Mouse (Mus musculus) heart, adult 18-20 months (tissue): Measurements from ENCODE around the gene Rangap1. TPM values are rescaled to one million over a fixed set of nuclear protein-coding genes. Genes with fewer than 3 reads are reported as not detected.

Experiments
- DNase-seq, 2 experiments: peaks; one replicate each; pipeline ENCODE4 v3.0.0; 2021 to 2022; ENCODE audit warnings: mixed read lengths in 1 of 2
- long read RNA-seq, 2 experiments: library from polyadenylated mRNA; stranded (forward); transcript quantifications; one replicate each; pipeline ENCODE4 v2.0.0; 2021
- total RNA-seq, 2 experiments: library from RNA; stranded (reverse); gene quantifications; 2 replicates each; pipeline ENCODE4 v1.2.3; 2021

The Rangap1 gene
- total RNA-seq, result 10 to 100 TPM; 29.4 to 30.4 TPM
- long read RNA-seq, experiment 1, transcript Rangap1-201 (16 exons, 3,033 nt), result major isoform, 25 of 35 reads
- long read RNA-seq, experiment 1, partial matches to known transcripts, result 3 of 35 reads
- long read RNA-seq, experiment 1, other reads (novel, unspliced or antisense), result 6 of 35 reads
- long read RNA-seq, experiment 2, transcript Rangap1-201 (16 exons, 3,033 nt), result major isoform, 15 of 19 reads
- long read RNA-seq, experiment 2, partial matches to known transcripts, result 2 of 19 reads
- long read RNA-seq, experiment 2, other reads (novel, unspliced or antisense), result 1 of 19 reads

DNA sequence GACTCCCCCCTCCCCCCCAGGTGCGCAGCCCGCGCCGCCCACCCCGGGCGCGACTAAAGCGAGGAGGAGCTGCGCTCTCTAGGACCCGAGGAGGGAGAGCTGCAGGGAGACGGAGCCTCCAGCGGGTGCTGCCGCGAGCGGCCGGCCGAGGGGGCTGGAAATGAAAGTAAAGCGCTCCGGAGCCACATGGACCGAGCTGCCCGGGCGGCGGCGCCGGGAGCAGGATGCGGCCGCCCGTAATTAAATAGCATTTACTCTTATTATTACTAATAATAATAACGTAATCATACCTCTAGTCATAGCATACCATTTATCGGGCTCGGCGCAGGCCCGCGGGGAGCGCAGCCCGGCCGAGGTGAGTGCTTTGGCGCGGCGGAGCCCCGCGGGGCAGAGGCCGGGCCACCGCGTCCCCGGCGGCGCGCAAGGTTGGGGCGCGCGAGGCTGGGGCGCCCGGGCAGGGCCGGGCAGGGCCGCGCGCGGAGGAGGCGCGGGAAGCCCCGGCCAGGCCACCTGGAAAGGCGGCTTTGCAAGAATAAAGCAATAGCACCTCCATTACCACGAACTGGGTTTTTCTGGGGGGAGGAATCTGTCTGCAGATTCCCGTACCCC lies at the start of gene Rangap1, which contains the start of gene Zc3h7b:
Gene Rangap1, minus strand, starts transcription at position 539 of the 609 bp plus-strand sequence.
Gene Zc3h7b, plus strand, starts transcription at position 66 of the 609 bp plus-strand sequence.
- DNase-seq, result peak; percentile 79 to 84

DNA sequence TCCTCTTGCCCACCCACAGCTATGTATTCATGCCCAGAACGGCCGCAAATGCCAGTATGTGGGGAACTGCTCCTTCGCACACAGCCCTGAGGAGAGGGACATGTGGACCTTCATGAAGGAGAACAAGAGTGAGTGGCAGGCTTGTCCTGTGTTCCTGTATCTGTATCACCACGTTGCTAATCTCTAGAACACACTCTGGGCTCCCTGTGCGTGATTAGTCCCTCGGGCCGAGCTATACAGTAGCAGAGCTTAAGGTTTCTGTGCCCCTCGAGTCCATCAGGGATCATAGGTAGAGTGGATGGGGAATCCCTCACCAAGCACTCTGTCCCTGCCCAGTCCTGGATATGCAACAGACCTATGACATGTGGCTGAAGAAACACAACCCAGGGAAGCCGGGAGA lies 47.1 kb upstream of the Rangap1 start:
- no peak for DNase-seq

DNA sequence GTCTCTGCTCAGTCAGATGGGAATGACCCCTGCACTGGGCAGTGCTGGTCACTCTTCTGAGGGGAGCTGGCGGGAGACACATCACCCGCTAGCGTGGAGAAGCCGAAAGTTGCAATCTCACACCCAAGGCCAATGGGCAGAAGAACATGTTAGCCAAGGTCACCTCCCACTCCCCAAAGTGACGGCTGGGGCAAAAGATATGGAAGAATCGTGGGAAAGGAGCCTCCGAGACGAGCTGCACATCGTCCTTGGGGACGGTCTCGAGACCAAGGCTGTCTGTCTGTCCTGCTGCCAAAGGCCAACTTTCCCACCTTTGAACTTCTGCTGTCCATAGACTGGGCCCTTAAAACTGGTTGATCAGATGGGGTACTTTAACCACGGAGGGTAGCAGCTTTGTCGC lies 42.2 kb upstream of the Rangap1 start:
- DNase-seq, result no peak

DNA sequence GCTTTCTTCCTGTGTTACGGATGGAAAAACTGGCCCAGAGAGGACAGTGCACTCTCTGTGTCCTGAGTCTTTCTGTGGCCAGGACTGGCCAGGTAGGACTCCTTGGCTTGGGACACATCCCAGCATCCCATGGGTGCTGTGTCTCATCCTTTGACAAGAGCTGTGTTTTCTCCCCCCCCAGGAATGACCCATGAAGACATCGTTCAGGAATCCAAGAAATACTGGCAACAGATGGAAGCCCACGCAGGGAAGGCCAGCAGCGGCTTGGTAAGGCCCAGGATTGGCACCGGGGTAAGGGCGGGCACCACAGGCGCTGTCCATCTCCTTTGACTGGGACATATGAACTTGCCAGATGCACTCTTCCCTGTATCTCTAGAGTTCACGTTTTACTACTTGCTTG lies 40.4 kb upstream of the Rangap1 start:
- no peak for DNase-seq

DNA sequence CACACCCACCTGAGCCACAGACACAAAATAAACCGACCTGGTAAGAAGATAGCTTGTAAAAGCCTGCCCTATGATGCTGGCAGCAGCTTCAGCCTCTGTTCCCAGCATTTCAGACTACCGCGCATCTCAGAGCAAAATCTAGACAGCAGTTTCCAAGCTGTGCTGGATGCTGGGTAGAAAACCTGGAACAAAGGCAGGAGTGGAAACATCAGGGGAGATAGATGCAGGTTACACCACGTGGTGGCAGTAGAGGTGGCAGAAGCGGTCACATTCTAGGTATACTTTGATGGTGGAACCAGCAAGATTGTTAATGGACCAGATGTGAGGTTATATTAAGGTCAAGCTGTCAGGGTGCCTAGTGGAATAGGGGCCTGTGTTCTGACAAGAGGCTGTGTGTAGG lies 39.4 kb upstream of the Rangap1 start:
- peak in 1 of 2 experiments; percentile 31 for DNase-seq

DNA sequence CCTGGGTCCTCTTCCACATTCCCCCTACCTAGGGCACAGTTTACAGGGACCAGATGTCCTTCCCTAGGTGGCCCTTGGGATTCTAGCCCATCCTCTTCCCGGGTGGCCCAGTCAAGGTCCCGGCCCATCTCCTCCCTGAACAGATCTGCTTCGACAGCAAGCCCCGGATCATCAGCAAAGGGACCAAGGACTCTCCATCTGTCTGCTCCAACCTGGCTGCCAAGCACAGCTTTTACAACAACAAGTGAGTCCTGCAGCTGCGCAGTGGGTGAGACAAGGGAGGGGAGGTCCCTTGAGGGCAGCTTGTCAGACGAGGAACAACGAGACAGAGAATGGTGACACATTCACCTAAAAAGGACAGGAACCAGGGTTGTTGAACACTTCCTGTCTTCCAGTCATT lies 36.5 kb upstream of the Rangap1 start:
- no peak for DNase-seq

DNA sequence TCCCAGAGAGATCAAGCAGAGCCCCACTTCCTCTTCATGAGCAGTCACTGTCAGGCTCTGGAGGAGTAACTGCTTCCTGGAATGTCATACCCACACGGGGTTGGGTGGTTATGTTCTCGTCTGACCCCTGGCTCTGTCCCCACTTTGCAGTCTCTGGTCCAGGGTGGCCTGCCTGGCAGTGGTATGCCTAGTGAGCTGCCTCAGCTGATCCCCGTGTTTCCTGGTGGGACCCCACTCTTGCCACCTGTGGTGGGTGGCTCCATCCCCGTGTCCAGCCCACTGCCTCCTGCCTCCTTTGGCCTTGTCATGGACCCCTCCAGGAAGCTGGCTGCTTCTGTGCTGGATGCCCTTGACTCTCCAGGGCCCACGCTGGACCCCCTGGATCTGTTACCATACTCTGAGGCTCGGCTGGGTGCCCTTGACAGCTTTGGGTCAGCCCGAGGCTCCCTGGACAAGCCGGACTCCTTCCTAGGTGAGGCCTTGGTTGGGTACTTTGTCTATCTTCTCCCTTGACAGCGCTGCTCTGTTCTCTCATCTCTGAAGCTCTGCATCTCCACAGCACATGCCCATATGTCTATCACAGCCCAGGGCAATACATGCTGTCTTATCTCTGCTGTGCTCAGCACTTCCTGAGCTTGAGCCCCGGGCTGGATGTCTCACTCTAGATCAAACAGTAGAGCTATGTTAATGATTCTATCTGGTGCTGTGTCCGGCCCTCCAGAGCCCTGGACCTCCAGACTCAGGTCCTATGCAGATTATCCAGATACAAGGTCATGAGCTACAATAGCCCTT lies 31.5 kb upstream of the Rangap1 start:
- no peak for DNase-seq

DNA sequence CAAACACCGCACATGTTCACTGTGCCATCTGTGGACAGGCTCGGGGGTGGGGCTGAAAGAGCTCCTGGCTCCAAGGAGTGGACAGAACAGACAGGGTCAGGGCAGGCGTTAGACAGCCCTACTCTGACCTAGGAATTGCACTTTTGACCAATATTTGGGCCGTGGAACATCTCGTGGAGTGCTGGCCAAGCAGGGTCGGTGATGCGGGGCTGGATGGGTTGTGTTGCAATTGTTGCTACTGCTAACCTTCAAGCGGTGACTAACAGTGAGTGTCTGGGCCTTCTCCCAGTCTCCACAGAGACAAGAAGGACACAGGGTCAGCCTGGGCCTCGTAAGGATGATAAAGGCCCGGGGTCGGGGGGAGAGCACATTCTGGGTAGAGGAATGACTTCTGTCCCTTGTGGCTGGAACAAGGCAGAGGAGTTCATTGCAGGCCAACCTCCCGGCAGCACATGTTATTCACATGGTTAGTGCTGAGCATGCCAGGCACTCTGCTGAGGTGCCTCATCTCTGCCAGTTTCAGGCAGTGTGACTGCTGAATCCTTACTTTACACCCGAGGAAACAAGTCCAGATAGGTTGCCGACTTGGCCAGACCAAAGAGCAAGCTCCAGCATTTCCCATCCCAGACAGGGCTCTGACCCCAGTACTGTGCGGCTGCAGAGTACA lies 29.3 kb upstream of the Rangap1 start:
- DNase-seq, result peak; percentile 75 to 76

DNA sequence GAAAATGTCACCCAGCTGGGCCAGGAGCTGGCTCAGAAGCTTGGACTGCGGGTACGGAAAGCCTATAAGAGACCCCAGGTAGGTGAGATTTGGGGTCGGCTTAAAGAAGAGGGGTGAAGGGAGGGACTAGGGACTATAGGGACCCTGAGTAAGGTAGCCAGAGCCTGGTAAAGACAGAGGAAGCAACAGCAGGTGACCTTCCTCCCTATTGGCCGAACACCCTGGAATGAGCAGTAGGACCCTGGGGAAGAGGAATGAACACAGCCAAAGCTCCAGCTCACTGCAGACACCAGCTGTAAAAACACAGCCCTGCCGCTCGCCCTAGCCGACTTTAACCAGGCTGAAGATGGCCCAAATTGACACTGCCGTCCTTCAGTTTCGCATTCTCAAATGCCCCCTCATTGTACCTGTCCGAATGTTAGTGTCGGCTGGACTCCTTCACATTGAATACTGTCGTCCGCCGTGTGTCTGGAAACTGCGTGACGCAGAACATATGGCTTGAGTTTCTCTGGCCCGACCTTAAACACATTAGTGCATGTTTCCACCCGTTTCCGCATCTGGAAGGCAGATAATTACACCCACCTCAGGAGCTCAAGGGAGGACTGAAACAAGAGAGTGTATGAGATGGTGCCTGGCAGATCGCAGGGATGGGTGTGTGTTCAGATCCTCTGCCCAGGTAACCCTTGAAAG lies 27.2 kb upstream of the Rangap1 start:
- peak; percentile 35 to 36 for DNase-seq

DNA sequence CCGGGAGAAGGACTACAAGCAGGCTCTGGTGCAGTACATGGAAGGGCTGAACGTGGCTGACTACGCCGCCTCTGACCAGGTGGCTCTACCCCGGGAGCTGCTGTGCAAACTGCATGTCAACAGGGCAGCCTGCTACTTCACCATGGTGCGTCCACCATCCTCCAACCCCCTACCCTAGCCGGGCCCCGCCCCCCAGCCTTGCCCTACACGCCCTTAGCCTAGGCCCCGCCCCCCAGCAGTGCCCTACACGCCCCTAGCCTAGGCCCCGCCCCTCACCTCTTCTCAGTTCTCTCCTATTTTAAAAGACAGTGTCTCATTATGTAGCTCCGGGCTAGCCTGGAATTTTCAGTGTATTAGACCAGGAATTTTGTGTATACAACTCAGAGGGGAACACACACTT lies 23.7 kb upstream of the Rangap1 start:
- DNase-seq, result no peak

DNA sequence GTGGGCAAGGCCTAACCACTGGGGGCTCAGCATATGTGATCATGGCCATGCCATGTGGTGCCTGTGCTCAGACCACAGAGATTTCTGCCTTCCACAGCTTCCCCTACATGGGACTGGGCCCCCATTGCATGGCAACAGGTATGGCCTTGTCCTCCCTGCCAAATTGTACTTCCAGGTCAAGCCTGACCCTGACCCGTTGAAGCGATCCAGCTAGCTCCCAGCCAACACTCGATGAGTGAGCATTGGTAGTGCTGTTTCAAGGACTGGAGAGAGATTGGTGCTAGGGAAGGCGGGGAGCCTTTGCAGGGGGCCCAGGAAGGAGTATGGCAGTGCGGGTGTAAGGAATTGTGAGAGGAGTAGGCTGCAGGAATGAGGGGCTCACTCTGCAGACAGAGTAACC lies 21.1 kb upstream of the Rangap1 start:
- no peak for DNase-seq

DNA sequence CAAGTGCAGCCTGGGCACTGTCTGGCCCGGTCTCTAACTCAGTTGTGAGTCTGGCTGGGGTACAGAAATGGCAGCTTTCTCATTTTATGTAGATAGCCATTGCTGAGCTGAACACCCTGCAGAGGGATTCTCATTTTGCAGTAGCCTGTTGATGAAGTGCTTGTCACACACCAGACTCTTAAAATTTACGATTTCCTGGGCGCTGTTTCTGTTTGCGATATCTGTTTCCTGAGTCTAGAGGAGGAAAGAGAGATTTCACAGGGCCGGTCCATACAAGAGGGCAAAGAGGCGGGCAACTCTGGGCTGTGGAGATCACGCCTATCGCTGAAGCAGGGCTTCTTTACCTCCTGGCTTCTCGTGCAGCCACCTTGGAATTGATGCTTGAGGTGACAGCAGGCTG lies 20.3 kb upstream of the Rangap1 start:
- no peak for DNase-seq

DNA sequence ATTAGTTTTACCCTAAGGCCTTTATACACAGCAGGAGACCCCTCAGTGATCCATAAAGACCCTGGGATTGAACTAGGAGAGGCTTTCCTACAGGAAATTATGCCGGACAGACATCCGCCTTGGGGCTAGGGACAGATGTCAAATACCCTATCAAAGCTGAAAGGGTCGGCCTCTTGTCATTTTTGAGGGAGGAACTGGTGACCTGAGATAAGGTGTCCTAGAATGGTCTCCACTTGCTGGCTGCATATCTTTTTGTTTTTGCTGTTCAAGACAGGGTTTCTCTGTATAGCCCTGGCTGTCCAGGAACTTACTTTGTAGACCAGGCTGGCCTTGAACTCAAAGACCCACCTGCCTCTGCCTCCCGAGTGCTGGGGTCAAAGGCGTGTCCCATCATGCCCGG lies 19.2 kb upstream of the Rangap1 start:
- DNase-seq, result no peak

DNA sequence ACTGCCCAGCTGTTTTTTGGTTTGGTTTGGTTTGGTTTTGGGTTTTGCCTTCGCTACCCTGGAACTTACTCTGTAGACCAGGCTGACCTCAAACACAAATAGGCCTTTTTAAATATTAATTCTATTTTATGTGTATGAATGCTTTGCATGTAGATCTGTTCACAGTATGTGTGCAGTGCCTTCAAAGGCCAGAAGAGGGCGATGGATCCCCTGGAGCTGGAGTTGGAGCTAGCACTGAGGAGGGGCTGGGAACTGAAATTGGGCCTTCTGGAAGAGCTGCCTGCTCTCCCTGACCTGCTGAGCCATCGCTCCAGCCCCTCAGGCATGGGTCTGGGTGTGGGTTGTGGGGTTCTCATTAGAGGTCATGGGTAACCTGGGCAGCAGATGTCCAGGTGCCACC lies 16.6 kb upstream of the Rangap1 start:
- no peak for DNase-seq

DNA sequence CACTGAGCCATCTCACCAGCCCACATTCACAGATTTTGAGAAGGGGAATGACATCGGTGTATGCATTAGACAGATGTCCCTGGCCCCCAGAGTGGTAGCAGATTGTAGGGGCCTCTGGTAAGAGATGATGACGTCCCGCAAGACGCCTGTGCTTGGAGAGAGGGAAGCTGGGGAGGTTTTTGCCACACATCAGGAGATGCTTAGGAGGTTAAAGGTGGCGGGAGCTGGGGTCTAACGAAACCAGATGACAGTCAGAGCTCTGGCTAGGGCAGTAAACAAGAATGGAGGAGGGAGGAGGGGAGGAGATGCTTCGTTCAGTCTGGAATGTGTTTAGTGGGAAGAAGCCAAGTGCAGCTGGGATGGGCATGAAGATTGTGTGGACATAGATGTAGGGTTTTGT lies 16.1 kb upstream of the Rangap1 start:
- no peak for DNase-seq

DNA sequence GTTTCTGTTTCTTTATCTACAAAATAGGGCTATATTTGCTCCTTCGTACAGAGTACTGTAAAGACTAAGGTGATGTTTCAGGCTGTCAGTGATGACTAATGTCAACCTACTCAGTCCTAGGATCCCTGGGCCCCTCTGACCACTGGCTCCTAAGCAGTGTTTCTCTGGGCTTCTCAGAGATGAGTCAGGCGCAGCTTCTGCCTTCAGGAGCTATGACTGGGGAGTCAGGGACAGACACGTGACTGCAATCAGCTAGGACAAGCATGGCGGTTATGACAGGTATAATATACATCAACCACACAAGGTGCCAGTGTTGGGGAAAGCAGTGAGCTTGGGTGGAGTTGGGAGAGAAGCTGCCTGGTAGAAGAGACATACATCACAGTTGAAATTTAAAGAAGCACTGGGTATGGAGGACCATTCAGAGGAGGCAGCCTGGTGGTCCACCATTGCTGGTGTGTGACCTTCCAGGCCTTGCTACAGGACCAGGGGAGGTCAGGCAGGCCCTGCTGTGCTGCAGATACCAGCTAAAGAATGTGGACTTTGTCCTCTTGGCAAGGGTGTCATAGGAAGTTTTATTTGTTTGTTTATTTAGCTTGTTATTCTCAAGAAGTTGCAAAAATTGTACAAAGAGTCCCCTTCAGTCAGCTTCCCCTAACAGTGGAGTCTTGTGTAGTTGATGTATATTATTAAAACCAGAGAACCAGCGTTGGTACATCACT lies 15.2 kb upstream of the Rangap1 start:
- DNase-seq, result no peak

DNA sequence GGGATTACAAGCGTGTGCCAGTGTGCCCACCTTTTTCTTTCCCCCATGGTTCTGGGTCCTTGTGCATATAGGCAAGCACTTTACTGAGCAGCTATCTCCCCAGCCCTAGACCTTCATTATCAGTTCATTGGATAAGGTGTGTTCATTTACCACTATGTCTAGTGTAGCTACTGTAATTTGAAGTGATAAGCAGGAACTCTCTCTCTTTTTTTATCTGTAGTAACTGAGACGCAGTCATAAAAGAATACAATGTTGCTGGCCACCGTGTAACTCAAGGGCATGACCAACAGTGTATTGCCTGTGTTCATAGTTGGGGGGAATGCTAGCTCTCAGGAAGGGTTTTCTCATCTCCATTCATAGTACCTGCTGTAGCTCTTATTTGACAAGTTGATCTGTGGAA lies 14.2 kb upstream of the Rangap1 start:
- DNase-seq, result no peak

DNA sequence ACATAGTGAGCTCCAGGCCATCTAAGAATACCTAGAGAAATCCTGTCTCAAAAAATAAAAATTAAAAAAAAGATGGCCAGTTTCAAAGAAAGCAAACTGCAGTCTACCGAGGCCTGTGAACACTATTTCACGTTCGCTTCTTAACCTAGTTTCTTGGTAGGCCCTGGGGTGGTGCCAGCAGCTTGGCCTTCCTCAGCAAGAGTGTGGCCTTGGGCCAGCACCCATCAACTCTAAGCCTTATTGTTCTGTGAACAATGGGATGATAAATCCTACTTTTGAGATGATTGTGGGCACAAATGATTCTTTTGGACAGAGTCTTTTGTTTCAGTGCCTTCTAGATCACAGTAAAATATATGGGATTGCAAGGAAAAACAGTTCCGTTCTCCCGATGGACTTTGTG lies 13.4 kb upstream of the Rangap1 start:
- no peak for DNase-seq

DNA sequence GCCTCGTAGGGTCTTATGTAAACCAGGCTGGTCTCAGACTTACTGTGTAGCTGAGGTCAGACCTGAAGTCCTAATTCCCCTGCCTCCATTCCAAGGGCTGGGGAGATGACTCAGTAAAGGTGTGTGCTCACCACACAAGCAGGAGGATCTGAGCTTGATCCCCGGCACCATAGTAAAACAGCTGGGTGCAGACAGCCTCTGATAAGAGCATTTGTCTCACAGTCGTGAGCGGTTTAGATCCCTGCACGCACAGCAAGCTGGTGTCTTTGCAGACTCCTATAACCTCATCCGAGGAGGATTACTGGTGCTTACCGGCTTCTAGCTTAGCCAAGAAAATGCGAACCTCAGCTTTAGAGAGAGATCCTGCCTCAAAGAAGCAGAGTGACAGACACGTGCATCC lies 8.3 kb upstream of the Rangap1 start:
- no peak for DNase-seq

DNA sequence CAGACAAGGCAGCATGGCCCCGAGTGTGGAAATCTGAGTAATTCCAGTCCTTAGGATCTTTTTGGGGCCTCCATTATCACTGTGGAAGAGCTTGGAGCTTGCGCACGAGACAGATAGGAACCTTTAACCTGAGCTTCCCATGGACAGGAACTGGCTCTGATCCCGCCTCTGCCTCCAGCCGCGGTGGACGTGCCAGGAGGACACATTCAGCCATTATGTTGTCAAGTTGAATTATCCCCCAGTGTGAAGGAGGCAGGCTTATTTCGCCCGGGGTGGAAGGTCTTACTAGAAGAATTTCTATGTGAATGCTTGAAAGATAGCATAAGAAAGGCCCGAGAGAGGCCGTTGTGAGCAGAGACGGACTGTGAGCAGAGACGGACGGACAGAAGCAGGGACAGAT lies 4.4 kb upstream of the Rangap1 start:
- peak; percentile 46 to 60 for DNase-seq

DNA sequence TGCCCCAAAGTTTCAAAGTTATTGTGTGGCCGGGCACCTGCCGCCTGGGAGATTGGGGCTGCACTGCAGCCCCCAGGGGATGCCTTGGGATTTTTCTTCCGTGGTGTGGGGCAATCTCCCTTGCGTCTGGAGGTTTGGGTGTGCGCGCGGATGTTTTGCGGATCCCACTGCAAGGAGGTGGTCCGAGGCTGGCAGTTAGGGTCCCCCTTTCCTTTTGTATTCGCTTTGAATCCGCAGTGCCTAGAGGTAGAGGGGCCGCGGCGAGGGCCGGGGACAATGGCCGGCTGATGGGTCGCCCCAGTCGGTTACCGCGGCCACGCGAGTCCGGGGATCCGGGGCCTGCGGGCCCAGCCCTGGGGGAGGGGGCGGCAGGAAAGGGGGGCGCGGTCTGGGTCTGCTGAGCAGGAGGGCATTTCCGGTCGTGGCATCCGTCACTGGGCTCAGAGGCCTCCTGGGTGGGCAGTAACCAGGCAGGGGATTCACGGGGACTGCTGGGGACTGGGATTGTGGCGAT lies 328 bp upstream of the Rangap1 start:
- DNase-seq, result peak; percentile 43 to 68
